9 mouse cellular contexts compared by ENCODE assay signal in genomic region chr2:166082193-166082592, GRCm38 (mm10).
A peak's percentile ranks its signal among the peaks of the same experiment; 100 is the strongest.
DNase-seq lines count a peak whose midpoint lies in the region; ATAC-seq and TF ChIP-seq lines count a peak whose summit lies in the region.
"Had no signal": no experiment of that assay in that cellular context is flagged by ENCODE, and none has a peak within 500 bp of the region (broad histone marks: within the 10 kb centered on the region; RNA-seq: fewer than 3 reads in every experiment).

No protein-coding gene starts in this region.

- no peaks in the 10 kb centered on the region for H3K27me3 ChIP-seq in hindbrain, postnatal 0 days (ENCODE audit: insufficient read depth, low read length)
- no peaks in the 10 kb centered on the region for H3K27me3 ChIP-seq in limb, embryonic 11.5 days (ENCODE audit: control insufficient read depth, insufficient read depth, low read length)
- H3K27me3 ChIP-seq: hindbrain, embryonic 15.5 days had no signal

- 0 out of 2 replicates have a peak, but pooled peaks cover 7% of the 10 kb centered on the region for H3K36me3 ChIP-seq in hindbrain, postnatal 0 days (ENCODE audit: insufficient read depth, low read length)
- H3K36me3 ChIP-seq in limb, embryonic 11.5 days (ENCODE audit: control insufficient read depth, insufficient read depth, low read length): peaks cover 30% of the 10 kb centered on the region

- TF ChIP-seq POLR2A in brain, embryonic 14.5 days (IDR thresholded peaks at IDR 0.05; ENCODE audit: borderline replicate concordance, extremely low read depth, insufficient read depth, insufficient read length, poor library complexity, severe bottlenecking): no peak

- H3K9me3 ChIP-seq in hindbrain, postnatal 0 days (ENCODE audit: low read length): no peaks in the 10 kb centered on the region
- H3K9me3 ChIP-seq in limb, embryonic 11.5 days (ENCODE audit: control insufficient read depth, low read length): no peaks in the 10 kb centered on the region
- H3K9me3 ChIP-seq: hindbrain, embryonic 15.5 days had no signal

- 57% methylated on average over 5 of the region's 5 CpGs for WGBS in hindbrain, postnatal 0 days
- WGBS in limb, embryonic 11.5 days: 64% methylated on average over 5 of the region's 5 CpGs

- peak; percentile 87 for TF ChIP-seq CTCF in brain, embryonic 14.5 days (IDR thresholded peaks at IDR 0.05; ENCODE audit: borderline replicate concordance, extremely low read depth, insufficient read depth, insufficient read length)
- peak; percentile 86 for TF ChIP-seq CTCF in hindbrain, postnatal 0 days (IDR thresholded peaks at IDR 0.05; ENCODE audit: low read depth)

- H3K9ac ChIP-seq in hindbrain, postnatal 0 days (replicated peaks; ENCODE audit: low read length): no peak overlapping the region
- H3K9ac ChIP-seq in limb, embryonic 11.5 days (ENCODE audit: low read length): no peak overlapping the region
- H3K9ac ChIP-seq: hindbrain, embryonic 15.5 days had no signal

- no peaks in the 10 kb centered on the region for H3K4me1 ChIP-seq in hindbrain, postnatal 0 days (ENCODE audit: insufficient read depth, low read length)
- no peaks in the 10 kb centered on the region for H3K4me1 ChIP-seq in limb, embryonic 11.5 days (ENCODE audit: control insufficient read depth, insufficient read depth, low read length)

- H3K4me3 ChIP-seq in hindbrain, postnatal 0 days (ENCODE audit: low read length): no peak overlapping the region
- H3K4me3 ChIP-seq in limb, embryonic 11.5 days (ENCODE audit: low read depth, low read length): no peak overlapping the region
- H3K4me3 ChIP-seq: hindbrain, embryonic 15.5 days had no signal

- 0 out of 2 replicates have a peak, but pooled peaks have one; percentile 39 for ATAC-seq in erythroid progenitor cell, adult 5-6 weeks (replicated peaks; ENCODE audit: low FRiP score, poor library complexity, severe bottlenecking)
- no peak for ATAC-seq in hindbrain, postnatal 0 days
- ATAC-seq in limb, embryonic 11.5 days (ENCODE audit: insufficient number of reproducible peaks, low FRiP score, low TSS enrichment, low read depth): no peak

- no peak overlapping the region for H3K4me2 ChIP-seq in hindbrain, postnatal 0 days (ENCODE audit: low read depth, low read length)
- H3K4me2 ChIP-seq in limb, embryonic 11.5 days (ENCODE audit: low read depth, severe bottlenecking): no peak overlapping the region
- H3K4me2 ChIP-seq: hindbrain, embryonic 15.5 days had no signal

- peak; percentile 72 for DNase-seq in ovary, postnatal 36 days (ENCODE audit: low spot score)
- DNase-seq in ovary, postnatal 10 days (ENCODE audit: low spot score): no peak
- peak; percentile 68 for DNase-seq in brain, embryonic 14.5 days (ENCODE audit: low read depth)
- DNase-seq in hindbrain, postnatal 0 days (ENCODE audit: low spot score): peak; percentile 70
- DNase-seq in limb, embryonic 11.5 days (ENCODE audit: low spot score): peak; percentile 90
- peak; percentile 67 for DNase-seq in retina, postnatal 7 days (ENCODE audit: low read depth, low spot score)
- peak; percentile 76 for DNase-seq in urinary bladder, postnatal 25 days (ENCODE audit: low spot score)

- H3K27ac ChIP-seq in hindbrain, postnatal 0 days: no peak overlapping the region
- no peak overlapping the region for H3K27ac ChIP-seq in limb, embryonic 11.5 days (replicated peaks; ENCODE audit: low read depth, low read length)
- H3K27ac ChIP-seq: hindbrain, embryonic 15.5 days had no signal
